Mouse (Mus musculus) testis, adult 2 months (tissue): ENCODE measurements around the gene Slc37a4.

ENCODE experiments used
- CTCF ChIP-seq: fragments of 200-500 bp; IDR thresholded peaks from 2 replicates; pipeline ENCODE4 v1.5.1; 2012; ENCODE audit warnings: low read depth, mild to moderate bottlenecking, inconsistent platforms, low read length, moderate library complexity; ENCODE audit not compliant: control insufficient read depth, insufficient read depth, insufficient replicate concordance
- POLR2A ChIP-seq: fragments of 200-500 bp; IDR thresholded peaks from 2 replicates; pipeline ENCODE4 v1.6.1; 2012; ENCODE audit warnings: low read depth, mild to moderate bottlenecking, inconsistent platforms, low read length, moderate library complexity; ENCODE audit not compliant: control insufficient read depth

- no peak for TF ChIP-seq POLR2A
- no peak for TF ChIP-seq CTCF
Measured at GRCm38 (mm10) chr9:44384596-44384995, 12.1 kb upstream of the Slc37a4 start.
